Mouse (Mus musculus): ENCODE measurements around the gene Cbln1. TPM values are rescaled to one million over a fixed set of nuclear protein-coding genes. Genes with fewer than 3 reads are reported as not detected.

Cbln1 gene
- polyA plus RNA-seq (2012; rRNA removed) (1.6 and 1.8 TPM in 2 replicates), polyA plus RNA-seq (2014; fragmentation: Nextera tagmentation; extraction: Ambion mirVana) (0.23 and 0.39 TPM in 2 replicates)

- peak within 1 kb of the TSS; percentile 44 for H3K9ac ChIP-seq (ENCODE audit: low read depth, low read length, severe bottlenecking)
- peak; percentile 95 for ATAC-seq (ENCODE audit: low FRiP score, low read depth)
- 2% methylated on average over 53 of the region's 122 CpGs for WGBS
Measured at GRCm38 (mm10) chr8:87472271-87473236, at the start of gene Cbln1. TSS of gene Cbln1 (minus strand) at chr8:87472609.

GRCm38 (mm10) chr8:87517132-87517531 lies 44.7 kb upstream of the Cbln1 start:
- H3K9ac ChIP-seq (ENCODE audit: low read depth, low read length, severe bottlenecking), result no peak overlapping the region
- 88% methylated on average over 3 of the region's 3 CpGs for WGBS
- no peaks in the 10 kb centered on the region for H3K27me3 ChIP-seq (ENCODE audit: control insufficient read depth, insufficient read depth, low read length)
- no peak for DNase-seq (ENCODE audit: low spot score)
- no peaks in the 10 kb centered on the region for H3K4me1 ChIP-seq (ENCODE audit: control insufficient read depth, insufficient read depth, low read length)
- no peak overlapping the region for H3K4me3 ChIP-seq (replicated peaks; ENCODE audit: low read length)
- no peaks in the 10 kb centered on the region for H3K36me3 ChIP-seq (ENCODE audit: control insufficient read depth, insufficient read depth, low read length)
- no peak for TF ChIP-seq POLR2A (IDR thresholded peaks at IDR 0.05; ENCODE audit: borderline replicate concordance, extremely low read depth, insufficient read depth, insufficient read length)
- H3K27ac ChIP-seq (replicated peaks; ENCODE audit: low read depth, low read length), result no peak overlapping the region
- H3K9me3 ChIP-seq (ENCODE audit: control insufficient read depth, low read length), result no peaks in the 10 kb centered on the region
- H3K4me2 ChIP-seq (replicated peaks; ENCODE audit: low read depth, low read length, severe bottlenecking), result no peak overlapping the region
- ATAC-seq (ENCODE audit: low FRiP score, low read depth), result no peak

More at GRCm38 (mm10) chr8:87472271-87473236, at the start of gene Cbln1:
- Histone ChIP-seq H3K4me2 (replicated peaks; ENCODE audit: low read depth, low read length, severe bottlenecking) (peak within 1 kb of the TSS; percentile 94), H3K4me3 (replicated peaks; ENCODE audit: low read length) (peak within 1 kb of the TSS; percentile 45), H3K27me3 (ENCODE audit: control insufficient read depth, insufficient read depth, low read length) (peaks cover 76% of the 10 kb centered on the region), H3K27ac (replicated peaks; ENCODE audit: low read depth, low read length) (no peak within 1 kb of the TSS), H3K9me3 (ENCODE audit: control insufficient read depth, low read length) (no peaks in the 10 kb centered on the region), H3K4me1 (ENCODE audit: control insufficient read depth, insufficient read depth, low read length) (peaks cover 35% of the 10 kb centered on the region), H3K36me3 (ENCODE audit: control insufficient read depth, insufficient read depth, low read length) (no peaks in the 10 kb centered on the region)
- TF ChIP-seq POLR2A (IDR thresholded peaks at IDR 0.05; ENCODE audit: borderline replicate concordance, extremely low read depth, insufficient read depth, insufficient read length), result no peak
- peak; percentile 93 for DNase-seq (ENCODE audit: low spot score)

DNA sequence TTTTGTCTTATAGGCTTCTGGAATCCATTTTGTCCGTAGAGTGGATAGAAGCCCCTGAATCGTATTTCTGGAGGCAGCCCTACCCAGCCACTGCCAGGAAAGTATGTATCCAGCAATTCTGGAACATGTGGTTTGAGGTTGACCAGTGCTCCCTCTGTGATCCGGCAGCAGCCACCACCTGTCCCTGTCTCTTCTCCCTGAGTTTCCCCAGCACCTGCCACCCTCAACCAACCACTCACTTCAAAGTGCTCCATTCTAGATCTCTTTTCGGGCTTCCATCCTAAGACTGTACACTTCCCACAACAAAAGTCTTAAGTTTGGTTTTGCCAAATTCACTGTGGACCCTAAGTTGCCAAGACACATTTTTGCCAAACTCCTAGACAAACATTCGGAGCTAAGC lies 41.4 kb upstream of the Cbln1 start:
- 82% methylated on average over 5 of the region's 5 CpGs for WGBS

GRCm38 (mm10) chr8:87513350-87513749 lies 40.9 kb upstream of the Cbln1 start:
- Histone ChIP-seq H3K27me3 (ENCODE audit: control insufficient read depth, insufficient read depth, low read length) (no peaks in the 10 kb centered on the region), H3K4me3 (replicated peaks; ENCODE audit: low read length) (no peak overlapping the region), H3K4me2 (replicated peaks; ENCODE audit: low read depth, low read length, severe bottlenecking) (no peak overlapping the region), H3K9me3 (ENCODE audit: control insufficient read depth, low read length) (no peaks in the 10 kb centered on the region), H3K4me1 (ENCODE audit: control insufficient read depth, insufficient read depth, low read length) (no peaks in the 10 kb centered on the region), H3K27ac (replicated peaks; ENCODE audit: low read depth, low read length) (no peak overlapping the region), H3K36me3 (ENCODE audit: control insufficient read depth, insufficient read depth, low read length) (no peaks in the 10 kb centered on the region), H3K9ac (ENCODE audit: low read depth, low read length, severe bottlenecking) (no peak overlapping the region)
- 83% methylated on average over 3 of the region's 3 CpGs for WGBS
- no peak for TF ChIP-seq POLR2A (IDR thresholded peaks at IDR 0.05; ENCODE audit: borderline replicate concordance, extremely low read depth, insufficient read depth, insufficient read length)
- ATAC-seq (ENCODE audit: low FRiP score, low read depth) (no peak), DNase-seq (ENCODE audit: low spot score) (no peak)

More for the DNA sequence above, 41.4 kb upstream of the Cbln1 start:
- ATAC-seq (ENCODE audit: low FRiP score, low read depth), result no peak
- Histone ChIP-seq H3K27me3 (ENCODE audit: control insufficient read depth, insufficient read depth, low read length) (no peaks in the 10 kb centered on the region), H3K9ac (ENCODE audit: low read depth, low read length, severe bottlenecking) (no peak overlapping the region), H3K9me3 (ENCODE audit: control insufficient read depth, low read length) (no peaks in the 10 kb centered on the region), H3K27ac (replicated peaks; ENCODE audit: low read depth, low read length) (no peak overlapping the region), H3K4me1 (ENCODE audit: control insufficient read depth, insufficient read depth, low read length) (no peaks in the 10 kb centered on the region), H3K4me2 (replicated peaks; ENCODE audit: low read depth, low read length, severe bottlenecking) (no peak overlapping the region), H3K36me3 (ENCODE audit: control insufficient read depth, insufficient read depth, low read length) (no peaks in the 10 kb centered on the region), H3K4me3 (replicated peaks; ENCODE audit: low read length) (no peak overlapping the region)
- TF ChIP-seq POLR2A (IDR thresholded peaks at IDR 0.05; ENCODE audit: borderline replicate concordance, extremely low read depth, insufficient read depth, insufficient read length), result no peak
- no peak for DNase-seq (ENCODE audit: low spot score)

- ATAC-seq (ENCODE audit: low FRiP score, low read depth) (no peak), DNase-seq (ENCODE audit: low spot score) (no peak)
- WGBS, result 79% methylated on average over 6 of the region's 6 CpGs
- Histone ChIP-seq H3K9me3 (ENCODE audit: control insufficient read depth, low read length) (no peaks in the 10 kb centered on the region), H3K4me2 (replicated peaks; ENCODE audit: low read depth, low read length, severe bottlenecking) (no peak overlapping the region), H3K4me3 (replicated peaks; ENCODE audit: low read length) (no peak overlapping the region), H3K36me3 (ENCODE audit: control insufficient read depth, insufficient read depth, low read length) (no peaks in the 10 kb centered on the region), H3K4me1 (ENCODE audit: control insufficient read depth, insufficient read depth, low read length) (no peaks in the 10 kb centered on the region), H3K27ac (replicated peaks; ENCODE audit: low read depth, low read length) (no peak overlapping the region), H3K9ac (ENCODE audit: low read depth, low read length, severe bottlenecking) (no peak overlapping the region), H3K27me3 (ENCODE audit: control insufficient read depth, insufficient read depth, low read length) (no peaks in the 10 kb centered on the region)
- no peak for TF ChIP-seq POLR2A (IDR thresholded peaks at IDR 0.05; ENCODE audit: borderline replicate concordance, extremely low read depth, insufficient read depth, insufficient read length)
Measured at GRCm38 (mm10) chr8:87512636-87513035, 40.2 kb upstream of the Cbln1 start.
